Mouse (Mus musculus) heart, adult 8-10 months (tissue): ENCODE results near the gene 6430531B16Rik. TPM values are rescaled to one million over a fixed set of nuclear protein-coding genes. Genes with fewer than 3 reads are reported as not detected.

Experiments used
- DNase-seq: peaks from one replicate; pipeline ENCODE4 v3.0.0; 2022; ENCODE audit warnings: low spot score
- total RNA-seq, 4 experiments: library from RNA; stranded (reverse); gene quantifications; 2 replicates each; pipeline ENCODE4 v1.2.4; 2022

Gene 6430531B16Rik
- total RNA-seq, result not detected

DNA sequence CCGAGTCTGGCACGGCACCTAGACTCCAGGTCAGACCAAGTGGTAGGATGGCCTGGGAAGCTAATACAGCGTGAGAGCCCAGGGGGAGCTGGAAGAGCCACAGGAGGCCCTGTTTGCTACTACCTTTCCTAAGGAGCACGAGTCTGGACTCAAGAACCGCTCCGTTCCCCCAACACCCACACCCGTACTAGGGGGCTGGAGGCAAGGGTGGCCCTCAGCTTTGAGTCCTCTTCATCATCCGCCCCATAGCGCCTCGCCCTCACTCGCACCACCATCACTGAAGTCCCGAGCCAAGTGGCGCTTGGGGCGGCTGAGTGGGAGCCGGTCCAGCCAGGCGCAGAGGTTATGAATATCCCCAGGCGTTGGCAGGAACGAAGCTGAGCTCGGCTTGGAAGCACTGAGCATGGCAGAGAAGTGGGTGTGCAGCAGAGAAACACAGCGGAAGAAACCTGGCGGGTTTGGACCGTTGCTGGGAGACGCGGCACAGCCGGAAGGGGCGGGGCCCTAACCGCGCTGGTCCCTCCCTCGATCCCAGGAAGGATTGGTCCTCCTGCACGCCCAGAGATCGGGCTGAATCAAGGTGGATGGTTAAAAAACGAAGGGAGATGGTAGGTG lies at the start of gene 6430531B16Rik:
Gene 6430531B16Rik (minus strand): TSS at position 478 of the 615 bp plus-strand sequence.
- peak; percentile 69 for DNase-seq

DNA sequence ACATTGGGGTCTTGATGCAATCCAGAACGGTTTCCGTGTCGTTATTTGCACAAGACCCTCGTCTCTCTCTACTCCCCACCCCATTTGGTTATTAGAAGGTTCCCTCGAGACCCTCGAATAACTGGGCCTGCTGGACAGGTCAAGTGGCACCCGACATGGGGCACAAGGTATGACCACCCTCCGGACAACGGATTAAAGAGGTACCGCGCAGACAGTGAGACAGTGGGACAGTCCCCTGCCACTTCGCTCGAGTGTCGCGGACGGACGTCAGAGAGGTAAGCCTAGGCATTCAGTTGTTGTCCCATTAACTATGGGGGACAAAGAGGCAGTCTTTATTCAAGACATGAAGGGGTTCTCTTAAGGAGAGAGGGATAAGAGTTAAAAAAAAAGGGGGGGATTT lies 32.8 kb upstream of the 6430531B16Rik start:
- DNase-seq, result no peak

DNA sequence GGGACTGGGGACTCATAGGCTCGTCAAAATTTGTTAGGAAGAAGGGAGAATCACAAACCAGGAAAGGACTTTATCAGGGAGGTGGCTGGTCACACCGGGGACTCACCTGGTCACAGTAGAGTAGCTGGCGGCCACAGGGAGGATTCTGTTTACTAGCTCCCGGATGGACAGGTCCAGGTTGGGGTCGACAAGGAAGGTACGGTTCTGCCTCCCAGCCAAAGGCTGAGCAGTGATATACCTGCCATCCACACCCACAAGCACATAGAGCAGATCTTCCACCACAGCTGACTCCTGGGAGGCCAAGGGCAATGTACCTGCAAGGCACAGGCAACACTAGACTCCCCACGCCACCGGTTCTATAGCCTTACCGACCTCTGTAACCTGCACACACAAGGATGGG lies 29.2 kb upstream of the 6430531B16Rik start:
- DNase-seq, result no peak

DNA sequence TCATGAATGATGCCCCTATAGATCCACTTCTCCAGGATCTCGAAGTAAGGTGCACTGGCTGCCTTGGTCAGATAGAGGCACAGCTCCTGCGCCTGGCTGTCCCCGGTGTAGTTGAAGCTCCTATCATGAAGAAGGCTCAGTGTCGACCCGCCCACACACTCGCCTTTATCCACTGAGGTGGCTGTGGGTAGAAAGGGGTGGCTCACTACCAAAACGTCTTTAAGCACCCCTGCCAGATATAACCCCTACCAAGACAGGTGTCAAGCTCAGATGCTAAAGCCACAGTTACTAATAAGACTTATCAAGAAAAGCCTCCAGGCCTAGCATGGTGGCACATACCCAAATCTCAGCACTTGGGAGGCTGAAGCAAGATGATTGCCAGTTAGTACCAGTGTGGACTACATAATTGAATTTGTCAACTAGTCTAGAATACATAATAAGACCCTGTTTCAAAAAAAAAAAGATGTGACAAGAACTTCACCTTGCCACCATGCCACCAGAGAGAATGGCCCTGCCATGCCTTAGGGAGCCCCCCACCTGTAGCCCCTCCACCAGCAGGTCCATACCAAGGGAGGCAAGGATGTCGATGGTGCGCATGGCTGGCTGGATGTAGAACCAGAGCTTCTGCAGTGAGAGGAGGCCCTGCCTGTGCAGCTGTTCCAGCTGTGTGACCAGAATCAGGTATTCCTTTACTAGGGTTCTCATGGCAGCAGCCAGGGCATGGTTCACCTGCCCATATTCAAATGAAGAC lies 28.5 kb upstream of the 6430531B16Rik start:
- no peak for DNase-seq

DNA sequence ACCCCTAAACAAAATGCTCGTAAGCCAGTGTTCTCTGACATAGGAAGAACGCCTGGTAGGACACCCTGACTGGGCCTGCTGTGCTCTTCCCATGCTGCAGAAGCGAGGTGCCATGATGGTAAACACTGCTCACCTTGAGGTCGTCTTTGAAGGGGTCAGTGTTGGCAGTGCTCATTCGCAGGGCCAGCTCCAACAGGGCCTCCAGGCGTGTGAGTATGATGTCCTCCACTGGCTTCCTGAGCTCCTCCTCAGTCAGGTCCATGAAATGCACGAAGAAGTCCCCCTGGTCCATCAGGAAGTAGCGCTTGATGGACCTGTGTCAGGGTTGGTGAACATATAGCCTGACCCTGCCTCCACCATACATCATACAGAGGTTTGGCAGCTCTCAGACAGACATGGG lies 26.1 kb upstream of the 6430531B16Rik start:
- no peak for DNase-seq

DNA sequence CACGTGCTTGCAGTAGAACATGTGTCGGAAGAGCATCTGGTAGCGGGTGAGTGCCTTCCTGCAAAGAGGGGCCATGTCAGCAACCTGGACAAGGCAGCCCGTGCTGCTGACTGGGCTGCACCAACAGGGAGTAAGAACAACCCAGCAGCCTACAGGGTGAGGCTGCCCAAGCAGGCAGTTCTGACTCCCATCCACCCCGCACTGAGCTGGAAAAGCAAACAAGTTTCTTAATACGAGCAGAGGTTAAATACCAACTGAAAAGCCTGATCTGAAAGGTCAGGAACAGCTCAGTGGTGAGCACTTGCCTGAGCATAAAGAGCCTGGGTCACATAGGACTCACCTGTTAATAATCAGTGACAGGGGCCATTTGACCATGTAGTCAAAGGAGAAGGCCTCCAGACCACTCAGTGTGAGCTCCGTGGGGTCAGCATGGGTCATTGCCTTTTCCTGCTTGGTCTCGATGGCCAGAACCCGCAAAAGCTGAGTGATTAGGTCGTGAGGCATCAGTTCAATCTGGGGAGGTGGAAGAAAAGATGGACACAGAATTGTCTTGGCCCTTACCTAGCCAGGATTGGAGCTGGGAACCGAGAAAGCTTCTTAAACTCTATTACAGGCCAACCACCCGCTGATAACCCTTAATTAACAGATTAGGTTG lies 22.7 kb upstream of the 6430531B16Rik start:
- no peak for DNase-seq

DNA sequence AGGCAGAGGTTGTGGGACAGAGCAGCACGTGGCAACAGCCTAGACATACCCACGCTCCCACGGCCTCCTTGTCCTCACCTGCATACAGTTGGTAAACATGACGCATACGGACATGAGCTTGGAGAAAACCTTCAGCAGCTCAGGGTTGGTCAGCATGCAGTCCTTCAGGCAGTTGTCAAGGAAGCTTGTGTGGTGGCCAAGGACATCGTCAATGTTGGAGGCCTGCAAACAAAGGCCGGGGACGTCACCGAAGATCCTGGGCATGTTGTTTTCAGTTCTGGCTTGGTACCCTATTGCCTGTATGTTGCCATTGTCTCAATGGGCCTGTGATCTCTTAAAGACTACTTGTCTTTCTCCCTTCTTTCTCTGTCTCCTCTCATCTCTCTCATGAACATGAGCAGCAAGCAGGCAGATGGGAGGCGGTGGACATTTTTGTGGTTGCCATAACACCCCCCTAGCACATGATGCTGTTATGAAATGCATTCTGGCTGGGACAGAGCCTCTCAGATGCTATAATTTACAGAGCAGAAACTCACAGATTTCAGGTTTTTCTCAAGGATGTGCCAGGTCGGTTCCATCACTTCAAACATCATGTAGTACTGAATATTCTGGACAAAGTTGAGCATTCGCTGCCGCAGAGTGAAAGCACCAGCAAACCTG lies 20.3 kb upstream of the 6430531B16Rik start:
- no peak for DNase-seq

DNA sequence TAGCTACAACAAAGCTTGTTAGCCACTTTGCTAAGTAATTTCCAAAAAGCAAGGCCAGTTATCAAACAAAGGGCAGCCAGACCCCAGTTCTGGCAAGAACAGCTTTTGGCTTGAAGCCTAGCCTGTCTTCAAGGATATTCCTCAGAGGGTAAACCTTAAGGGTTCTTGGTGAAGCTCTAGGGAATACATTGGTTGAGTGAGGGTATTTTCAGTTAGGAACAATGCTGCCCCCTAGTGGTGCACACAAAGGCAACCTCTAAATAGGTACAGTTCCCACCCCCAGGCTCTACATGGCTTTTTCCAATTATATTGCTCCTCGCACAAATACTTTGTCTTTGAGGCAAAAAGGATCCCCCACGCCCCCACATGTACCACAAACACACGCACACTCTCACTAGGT lies 16.1 kb upstream of the 6430531B16Rik start:
- DNase-seq, result peak; percentile 42

DNA sequence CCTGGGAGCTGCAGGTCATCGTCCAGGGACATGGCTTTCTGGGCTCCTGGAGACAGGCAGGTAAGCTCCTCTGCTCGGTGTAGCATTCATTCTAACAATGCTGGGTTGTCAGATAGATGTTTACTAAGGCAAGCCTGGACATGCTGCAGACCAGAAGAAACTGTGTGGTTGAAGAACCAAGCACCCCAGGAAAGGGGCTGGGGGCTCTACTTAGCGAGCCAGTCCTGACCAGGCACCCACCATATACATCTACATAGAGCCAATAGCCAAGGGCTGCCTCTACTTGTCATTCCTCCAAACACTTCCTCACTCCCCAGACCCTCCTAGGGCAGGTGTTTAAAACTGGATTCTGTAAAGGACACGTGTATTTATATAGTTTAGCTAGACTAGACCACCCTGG lies 15.6 kb upstream of the 6430531B16Rik start:
- no peak for DNase-seq

DNA sequence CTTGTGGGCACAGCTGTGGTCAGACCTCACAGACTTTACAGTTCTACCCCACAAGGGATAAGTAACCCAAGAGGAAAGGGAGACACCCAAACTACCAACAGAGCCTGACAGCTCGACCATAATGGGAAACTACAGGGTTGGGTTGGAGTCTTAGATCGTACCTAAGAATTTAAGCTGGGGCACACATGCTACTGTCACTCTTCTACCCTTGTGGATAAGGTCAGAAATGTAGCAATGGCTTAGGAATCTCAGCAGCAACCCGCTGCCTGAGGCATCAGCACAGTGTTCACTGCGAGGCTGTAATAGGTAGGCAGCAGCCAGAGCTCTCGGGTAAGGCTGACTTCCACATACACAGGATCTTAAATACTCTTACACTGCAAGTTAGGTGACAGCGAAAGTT lies 15.0 kb upstream of the 6430531B16Rik start:
- DNase-seq, result no peak

DNA sequence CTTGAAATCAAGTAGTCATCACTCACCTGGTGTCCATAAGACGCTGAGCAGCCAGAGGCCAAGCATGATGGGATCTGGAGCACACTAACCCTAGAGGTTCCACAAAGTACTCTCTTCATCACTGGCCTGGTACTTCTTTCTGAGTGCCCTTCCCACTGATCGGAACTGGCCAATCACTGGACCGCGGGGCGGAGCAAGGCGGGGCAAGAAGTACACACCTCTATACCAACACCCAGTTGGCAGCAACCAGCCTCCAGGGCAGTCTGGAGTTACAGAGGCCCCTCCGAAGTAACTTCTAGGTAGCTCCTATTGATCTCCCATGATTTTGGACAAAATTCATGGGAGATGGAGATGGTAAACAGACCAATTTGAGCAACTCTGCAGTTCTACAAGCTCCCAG lies 13.9 kb upstream of the 6430531B16Rik start, which contains the start of gene Adam8:
Gene Adam8 (minus strand): TSS at position 157 of the 400 bp plus-strand sequence.
- no peak for DNase-seq

DNA sequence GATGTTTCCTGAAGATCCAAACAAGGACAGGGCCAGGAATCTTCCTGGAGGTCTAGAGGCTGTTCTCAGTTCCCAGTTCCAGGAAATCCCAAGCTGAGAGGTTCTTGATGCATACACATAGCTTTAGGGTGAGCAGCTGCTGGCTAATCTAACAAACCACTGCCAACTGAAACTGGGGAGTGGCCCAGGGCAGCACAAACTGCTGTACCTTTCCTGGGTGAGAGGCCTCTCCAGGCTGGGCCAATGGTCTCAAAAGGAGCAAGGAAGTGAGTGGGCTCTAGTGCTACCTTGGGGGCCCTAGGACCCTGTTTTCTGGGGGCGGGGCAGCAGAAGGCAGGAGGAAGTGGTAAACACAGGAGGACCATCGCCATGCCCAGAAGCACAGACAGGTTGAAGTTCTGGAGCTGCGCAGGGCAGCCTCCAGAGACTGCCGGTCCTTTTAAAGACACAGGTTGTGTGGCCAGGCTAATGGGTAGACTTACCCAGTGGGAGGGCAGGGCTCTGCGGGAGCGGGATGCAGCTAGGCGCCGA lies 12.4 kb upstream of the 6430531B16Rik start:
- DNase-seq, result no peak

DNA sequence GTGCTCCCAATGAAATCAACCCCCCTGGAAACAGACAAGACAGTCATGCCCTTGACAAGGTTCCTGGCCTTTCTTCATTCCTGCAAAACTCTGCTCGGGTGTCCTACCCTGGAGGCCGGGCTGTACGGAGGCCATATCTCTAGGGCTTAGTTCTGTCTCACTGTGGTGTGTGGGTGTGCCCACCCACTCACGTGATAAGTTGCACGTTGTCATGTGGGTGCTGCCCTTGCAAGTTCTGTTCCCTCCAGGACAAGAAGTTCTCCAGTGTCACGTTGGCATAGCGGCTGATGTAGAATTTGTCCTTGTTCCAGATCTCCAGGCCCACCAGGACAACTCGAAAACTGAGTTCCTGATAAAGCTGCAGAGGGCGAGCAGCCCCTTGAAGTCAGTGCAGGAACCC lies 9.7 kb upstream of the 6430531B16Rik start:
- DNase-seq, result no peak

DNA sequence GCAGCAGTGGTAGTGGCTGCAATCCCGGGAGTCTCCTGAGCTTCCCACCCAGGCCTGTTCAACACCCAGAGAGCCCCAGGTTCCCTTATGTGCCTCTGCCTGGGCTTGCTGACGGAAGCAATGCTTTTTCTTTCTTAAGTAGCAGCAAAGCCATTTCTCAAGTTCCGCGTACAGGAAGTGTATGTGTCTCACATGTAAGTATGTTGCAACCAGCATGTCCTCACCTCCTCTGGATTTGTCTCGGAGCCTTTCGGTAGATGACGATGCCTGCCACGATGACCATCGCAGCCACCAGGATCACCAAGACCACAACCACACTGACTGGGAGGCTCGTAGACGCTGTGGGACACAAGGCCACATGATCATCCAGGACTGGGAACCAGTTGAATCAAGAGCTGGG lies 6.0 kb upstream of the 6430531B16Rik start:
- DNase-seq, result no peak

DNA sequence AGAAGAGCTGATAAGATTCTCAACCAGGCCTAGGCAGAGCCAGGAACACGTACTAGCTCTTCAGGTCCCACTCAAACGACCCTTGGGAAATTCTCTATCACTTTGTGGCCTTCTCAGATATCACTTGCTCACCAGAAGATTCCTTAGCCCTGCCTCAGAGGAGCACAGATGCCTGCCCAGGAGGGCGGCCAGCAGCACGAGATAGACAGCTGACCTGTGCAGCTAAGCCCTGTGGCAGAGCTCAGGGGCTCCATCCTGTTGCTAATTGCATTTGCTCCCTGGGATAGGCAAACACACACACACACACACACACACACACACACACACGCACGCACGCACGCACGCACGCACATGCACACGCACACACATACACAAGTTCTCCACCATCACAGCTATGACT lies 3.5 kb upstream of the 6430531B16Rik start:
- DNase-seq, result no peak

DNA sequence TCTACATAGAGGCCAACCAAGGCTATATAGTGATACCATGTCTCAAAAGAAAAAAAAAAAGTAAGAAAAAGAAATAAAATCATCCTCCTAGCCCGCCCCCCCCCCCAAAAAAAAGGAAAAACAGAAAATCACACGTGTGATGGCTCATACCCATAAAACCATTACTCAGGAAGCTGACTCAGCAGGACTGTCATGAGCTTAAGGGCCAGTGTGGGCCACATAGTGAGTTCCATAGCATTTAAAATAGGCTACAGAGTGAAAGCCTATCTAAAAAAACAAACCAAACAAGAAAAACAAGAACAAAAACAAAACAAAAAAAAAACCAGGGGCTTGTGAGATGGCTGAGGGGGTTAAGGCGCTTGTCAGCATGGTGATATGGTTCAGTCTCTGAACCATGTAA lies 2.2 kb upstream of the 6430531B16Rik start:
- DNase-seq, result no peak

DNA sequence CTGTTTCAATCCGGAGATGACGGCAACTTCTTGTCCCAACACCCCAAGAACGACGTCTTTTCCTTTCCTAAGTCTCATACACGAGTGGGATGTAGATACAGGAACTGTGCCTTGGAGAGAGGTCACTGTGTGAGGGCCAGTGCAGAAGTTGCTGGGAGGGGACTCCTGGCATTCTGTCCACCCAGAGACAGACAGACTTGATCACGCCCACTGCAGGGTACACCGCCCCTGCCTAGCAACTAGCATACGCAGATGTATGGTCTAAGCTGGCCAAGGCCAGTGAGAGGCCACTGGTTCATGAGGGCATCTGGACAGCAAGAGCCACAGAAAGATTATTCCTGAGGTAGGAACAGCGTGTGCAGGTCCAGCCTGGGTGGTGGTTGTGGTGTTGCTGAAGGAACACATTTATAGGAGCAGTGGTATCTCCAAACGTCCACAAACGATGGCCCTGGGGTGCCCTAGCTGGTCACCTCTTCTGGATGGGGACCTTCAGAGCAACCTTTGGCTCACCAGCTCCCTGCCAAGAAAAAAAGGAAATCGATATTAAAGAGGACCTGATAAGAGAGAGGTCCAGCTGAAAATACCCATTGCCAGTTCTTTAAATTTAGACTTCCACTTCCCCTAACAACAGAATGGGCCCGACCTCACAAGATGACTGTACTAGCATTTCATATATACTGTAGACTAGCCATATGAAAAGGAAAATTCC lies 610 bp upstream of the 6430531B16Rik start:
- DNase-seq, result no peak

DNA sequence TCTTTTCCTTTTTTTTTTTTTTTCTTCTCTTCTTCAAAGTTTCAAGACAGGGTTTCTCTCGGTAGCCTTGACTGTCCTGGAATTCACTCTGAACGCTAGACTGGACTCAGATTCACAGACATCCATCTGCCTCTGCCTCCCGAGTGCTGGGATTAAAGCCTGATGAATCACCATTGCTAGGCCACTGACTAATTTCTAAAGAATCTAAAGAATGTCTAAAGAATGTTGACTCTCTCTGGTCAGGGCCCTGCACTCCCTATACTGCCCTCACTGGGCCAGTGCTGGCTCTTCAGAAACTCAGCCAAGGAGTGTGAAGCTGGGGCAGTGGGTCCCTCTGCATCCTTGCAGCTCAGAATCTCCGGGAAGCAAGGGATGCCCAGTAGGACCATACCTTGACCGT lies 3.1 kb downstream of the 6430531B16Rik start:
- no peak for DNase-seq

DNA sequence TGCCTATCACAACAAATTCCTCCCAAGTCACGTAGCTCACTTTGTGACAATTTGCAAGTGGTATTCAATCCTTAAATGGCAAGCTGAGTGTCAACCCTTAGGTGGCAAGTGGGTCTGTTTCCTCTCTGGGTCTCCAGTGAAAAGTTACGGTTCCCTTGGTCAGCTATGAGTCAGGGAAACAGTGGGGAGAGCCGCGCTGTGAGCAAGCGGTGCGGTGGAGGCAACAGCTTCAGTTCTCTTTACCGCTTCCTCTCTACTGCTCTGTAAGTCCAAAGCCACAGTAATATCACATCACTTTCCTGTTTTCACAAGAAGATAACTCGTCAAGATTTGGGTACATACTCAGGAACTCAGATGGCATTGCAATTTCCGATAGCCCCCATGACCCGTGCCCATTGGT lies 4.2 kb downstream of the 6430531B16Rik start:
- no peak for DNase-seq

DNA sequence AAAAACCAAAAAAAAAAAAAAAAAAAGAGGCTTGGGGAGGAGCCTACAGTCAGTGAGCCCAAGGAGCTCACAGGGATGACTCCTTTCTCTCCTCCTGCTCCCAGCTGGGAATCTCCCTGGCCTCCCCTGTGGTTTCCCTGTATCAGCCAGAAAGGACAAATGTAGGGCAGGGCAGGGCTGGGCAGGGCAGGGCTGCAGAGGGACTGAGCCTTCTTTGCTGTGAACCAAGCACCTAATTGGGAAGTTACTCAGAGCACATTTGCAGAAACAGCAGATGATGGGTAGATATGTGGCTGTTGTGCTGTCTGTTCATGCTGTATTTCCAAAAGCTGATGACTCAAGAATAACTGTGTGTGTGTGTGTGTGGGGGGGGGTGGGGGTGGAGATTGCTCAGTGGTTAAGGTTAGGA lies 5.6 kb downstream of the 6430531B16Rik start:
- DNase-seq, result no peak

DNA sequence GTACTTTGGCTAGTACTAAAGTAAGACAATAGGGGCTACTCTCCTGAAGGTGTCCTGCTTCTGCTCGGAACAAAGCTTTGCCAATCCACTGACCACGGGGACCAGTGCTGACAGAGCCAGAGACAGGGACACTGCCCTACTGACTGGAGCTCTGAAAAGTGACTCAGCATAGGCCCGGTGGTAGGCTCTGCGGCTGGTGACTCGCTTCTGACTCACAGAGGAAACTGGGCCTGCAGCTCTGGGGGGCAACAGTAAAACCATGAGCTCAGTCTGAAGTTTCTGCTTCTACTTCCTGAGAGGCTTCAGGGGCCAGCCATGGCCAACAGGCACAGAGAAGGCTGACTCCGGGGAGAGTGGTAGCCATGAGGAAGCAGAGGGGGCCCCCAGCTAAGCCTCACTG lies 7.1 kb downstream of the 6430531B16Rik start:
- no peak for DNase-seq
